Mouse (Mus musculus): ENCODE data around the gene Nfkb1.

The Nfkb1 gene

DNA sequence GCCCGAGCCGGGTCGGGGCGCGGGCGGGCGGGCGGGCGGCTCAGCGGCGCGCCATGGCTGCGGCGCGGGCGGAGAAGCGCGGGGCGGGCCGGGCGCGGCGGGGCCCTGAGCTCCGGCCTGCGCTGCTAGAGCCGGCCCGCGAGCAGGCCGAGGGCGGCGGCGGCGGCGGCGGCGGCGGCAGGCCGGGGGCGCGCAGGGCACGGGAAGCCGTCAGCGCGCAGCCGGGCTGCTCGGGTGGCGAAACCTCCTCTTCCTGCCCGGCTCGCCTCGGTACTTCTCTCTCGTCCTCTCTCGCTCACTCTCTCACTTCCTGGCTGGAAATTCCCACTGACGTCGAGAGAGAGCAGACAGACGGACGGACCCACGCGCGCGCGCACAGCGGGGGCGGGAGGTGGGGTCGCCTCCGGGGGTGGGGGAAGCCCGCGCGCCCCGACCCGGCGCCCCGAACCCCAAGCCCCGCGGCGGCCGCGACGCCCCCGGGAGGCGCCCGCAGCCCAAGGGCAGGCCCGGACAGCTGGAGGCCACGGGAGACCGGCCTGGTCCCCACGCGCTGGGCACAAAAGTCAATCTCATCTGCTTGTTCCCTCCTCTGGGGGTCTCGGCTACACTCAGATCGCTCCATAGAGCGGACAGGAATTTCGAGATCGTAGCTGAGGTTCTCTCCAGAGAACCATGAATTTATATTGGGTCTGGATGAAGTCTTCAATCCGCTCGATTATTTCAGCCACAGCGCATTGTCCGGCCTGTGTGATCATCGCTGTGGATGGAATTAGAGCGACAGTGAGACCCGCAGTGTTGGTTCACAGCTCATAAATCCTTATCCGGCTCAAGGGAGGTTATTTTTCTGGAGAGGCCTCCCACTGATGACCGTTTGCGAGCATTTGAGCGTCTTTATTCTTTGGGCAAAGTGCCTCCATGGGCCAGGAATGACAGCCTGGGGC is at the start of gene Nfkb1:
Nfkb1 (minus strand) TSS at position 357 of the 941 bp plus-strand sequence.
- DNase-seq: peak; percentile 99

DNA sequence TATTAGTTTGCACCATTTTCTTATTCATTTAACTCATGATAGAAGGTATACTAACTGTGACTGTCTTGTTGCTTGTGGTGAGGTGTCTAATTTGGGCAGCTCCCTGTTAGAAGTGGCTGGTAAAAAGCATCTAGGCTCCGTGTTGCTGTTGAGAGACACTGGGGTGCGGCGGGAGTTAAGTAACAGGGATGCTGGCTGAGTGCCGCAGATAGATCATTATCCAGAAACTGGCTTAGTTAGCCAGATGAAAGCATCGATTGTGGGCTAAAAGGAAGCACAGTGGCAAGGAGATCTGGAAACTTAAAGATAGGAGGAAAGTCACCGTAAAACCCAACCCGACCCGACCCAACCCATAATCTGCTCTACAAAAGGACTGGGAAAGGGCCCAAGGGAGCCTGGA is 49.4 kb upstream of the Nfkb1 start:
- DNase-seq: no peak

DNA sequence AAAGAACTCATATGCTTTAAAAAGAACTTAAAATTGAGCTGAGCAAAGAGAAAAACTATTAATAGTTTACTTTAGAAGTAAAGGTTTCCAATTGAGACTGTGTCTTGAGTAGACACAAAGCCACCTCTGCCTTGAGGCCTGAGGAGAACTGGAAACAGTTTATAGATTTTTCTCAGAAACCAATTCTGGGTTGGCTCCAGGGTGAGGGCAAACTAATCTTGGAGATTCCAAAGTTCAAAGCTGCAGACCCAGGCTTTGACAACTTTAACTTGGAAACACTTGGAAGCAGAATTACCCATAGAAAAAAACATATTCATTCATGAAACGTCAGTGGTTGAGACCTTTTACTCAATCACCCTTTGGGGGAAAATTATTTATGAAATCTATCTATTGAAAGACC is 43.4 kb upstream of the Nfkb1 start:
- no peak for DNase-seq

DNA sequence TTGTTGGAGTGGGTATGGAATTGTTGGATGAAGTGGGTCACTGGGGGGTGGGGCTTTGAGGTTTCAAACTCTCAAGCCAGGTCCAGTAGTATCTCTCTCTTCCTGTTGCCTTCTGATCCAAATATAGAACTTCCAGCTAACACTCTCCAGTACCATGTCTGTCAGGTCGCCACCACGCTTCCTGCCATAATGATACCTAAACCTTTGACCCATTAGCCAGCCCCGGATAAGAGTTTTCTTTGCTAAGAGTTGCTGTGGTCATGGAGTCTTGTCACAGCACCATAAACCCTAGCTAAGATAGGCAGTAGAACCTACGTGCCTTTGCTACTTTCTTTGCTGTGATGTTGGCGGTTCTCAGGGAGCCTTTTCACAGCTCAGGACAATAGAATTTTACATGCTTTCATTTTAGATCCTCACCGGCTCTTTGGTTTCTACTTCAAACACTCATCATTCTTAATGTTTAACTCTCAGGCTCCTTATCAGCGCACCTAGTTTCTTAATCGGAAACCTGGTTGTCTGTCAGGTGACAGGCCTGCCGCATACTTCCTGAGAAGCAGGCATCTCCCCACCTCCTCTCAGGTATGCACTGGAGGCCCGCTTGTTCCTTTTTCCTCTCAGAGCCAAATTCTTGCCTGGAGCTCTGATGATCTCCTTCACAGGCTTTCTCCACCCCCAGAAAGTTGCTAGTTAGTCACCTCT is 41.5 kb upstream of the Nfkb1 start:
- DNase-seq: no peak

DNA sequence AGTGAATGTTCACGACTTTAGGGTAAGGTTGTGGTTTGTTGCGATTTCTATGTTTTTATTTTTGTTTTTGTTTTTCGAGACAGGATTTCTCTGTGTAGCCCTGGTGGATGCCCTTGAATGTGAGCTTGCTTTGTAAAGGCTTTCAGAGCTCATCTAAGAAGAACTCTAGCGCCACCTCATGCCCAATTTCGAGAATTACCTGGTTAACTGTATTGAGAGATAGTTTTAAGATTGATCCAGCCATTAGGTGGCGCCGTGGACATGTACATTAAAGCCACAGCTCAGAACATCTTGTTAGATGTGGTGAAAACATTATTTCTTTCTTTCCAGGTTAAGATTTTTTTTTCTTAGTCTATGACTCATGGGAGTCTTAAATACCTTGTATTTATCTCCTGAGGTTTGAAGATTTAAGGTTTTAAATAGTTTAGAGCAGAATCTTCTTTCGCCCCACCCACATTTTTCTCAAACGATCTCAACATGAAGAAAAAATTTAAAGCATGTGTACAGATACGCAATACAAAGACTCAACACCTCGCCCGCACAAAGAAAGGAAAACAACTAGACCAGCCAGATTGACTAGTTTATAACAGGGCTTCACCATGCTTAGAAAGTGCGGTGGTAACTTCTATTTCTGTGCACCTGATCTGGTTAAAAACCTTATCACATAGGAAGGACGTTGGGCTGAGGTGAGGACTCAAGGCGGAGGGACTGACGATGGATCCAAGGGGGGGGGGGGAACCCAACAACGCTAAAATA is 40.1 kb upstream of the Nfkb1 start:
- peak; percentile 98 for DNase-seq

DNA sequence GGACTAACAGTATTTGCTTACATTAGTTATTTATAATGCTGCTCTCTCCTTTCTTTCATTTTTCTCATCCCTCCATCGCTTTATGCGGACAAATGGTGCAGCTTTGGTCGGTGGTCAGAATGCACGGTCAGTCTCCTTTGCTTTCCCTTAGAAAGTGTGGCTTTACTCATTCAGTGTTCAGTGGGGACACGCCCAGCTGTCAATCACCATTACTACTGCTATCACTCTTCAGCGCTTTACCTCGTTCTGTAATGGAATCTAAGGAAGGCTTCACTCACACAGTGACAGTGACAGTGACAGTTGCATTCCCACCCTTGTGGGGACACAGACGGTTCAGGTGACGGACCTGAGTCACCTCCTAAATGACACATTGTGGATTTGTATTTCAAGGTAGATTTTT is 39.4 kb upstream of the Nfkb1 start:
- no peak for DNase-seq

DNA sequence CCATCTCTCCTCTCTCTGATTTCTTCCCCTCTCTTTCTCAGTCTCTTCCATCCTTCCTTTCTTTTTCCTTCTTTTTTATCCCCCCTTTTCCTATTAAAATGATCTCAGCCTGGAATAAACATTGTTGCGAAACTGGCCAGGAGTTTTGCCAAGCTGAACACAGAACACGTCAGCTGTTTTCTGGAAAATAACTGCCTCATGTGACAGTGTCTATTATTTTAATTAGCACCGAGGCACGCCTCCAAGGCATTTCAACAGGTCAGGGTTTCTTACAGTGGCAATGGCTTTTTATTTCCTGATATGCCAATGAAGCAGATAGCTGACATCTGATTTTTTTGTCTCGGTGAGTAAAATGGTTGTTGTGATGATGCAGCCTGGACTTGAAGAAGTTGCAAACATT is 38.2 kb upstream of the Nfkb1 start:
- peak; percentile 96 for DNase-seq

DNA sequence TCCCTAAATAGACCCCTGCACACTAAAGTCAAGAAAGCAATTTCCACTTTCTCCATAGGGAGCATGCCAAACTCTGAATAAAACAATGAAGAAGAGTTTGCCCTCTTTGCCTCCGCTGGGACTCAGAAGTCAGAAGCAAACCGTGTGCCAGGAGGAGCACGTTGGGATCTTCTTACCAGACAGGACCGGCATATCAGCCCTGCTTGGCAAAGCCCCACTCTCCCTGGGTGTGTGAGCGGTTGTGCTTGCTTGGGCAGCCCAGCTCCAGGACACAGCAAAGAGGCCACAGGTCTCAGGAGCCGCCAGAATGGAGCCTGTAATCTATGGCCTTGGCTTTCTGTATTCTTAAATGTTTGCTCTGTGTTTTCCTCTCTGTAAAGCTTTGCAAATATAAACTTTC is 37.6 kb upstream of the Nfkb1 start:
- peak; percentile 90 for DNase-seq

DNA sequence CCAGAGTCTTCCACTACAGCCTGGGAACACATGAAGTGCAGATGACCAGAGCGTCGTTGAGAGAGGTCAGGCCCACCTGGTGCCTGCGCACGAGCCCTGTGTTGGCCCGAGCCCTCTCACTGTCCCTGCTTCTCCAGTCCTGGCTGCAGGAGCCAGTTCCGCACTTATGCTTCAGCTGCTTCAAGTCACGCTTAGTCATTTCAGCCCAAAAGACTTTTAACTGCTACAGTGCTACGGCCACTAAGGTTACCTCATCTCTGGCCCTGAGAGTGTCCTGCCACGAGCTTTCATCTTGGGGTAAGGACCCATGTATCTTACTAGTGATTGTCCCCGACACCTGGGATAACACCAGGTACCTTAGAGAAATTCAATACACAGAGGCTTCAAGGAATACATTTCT is 36.0 kb upstream of the Nfkb1 start:
- DNase-seq: no peak

DNA sequence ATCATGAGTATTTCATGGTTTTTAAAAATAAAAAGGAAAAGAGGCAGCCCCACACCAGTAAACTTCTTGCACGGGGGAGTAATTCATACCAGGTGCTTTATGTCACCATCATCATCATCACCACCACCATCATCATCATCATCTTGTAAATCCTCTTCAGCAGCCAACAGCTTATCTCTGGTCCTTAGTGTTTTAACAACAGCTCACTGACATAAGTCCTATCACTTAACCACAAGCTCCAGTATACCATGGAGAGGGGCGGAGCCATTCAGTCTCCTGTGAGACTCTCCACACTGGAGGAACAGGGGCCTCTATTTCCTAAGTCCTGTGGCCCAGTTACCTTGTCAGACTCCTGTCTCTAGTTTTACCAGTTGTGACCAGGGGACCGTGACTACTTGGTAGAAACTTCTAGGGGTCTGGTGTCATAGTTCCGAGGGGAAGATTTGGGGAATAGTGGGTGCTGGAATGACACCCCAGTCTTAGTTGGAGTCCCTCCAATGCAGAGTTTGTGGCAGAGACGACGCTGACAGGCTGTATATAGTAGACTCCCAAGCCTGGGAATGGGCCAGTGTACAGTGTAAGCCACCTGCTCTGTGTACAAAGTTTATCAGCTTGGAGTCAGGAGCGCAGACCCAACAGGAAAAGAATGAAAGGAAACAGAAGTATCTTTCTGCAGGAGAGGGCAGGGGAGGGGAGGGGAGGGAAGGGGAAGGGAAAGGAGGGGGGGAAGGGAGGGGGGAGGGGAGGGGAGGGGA is 35.4 kb upstream of the Nfkb1 start:
- no peak for DNase-seq

DNA sequence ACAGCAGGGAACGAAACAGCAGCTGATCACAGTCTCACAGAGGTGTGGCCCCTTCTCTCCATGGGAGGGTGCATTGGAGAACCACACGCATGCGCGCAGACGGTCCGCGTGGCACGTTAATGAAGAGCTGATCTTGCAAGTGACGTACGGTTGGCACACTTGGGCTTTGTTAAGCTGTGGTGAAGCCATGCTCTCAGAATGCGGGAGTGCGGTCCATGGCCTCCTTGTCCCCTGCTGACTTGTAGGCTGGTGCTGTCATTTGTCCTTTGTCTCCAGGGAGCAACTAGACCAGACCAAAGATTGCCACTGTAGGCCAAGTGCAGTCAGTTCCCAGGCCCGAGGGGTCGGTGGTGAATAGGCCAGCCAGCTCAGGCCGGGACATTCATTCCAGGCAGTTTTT is 34.7 kb upstream of the Nfkb1 start:
- no peak for DNase-seq

DNA sequence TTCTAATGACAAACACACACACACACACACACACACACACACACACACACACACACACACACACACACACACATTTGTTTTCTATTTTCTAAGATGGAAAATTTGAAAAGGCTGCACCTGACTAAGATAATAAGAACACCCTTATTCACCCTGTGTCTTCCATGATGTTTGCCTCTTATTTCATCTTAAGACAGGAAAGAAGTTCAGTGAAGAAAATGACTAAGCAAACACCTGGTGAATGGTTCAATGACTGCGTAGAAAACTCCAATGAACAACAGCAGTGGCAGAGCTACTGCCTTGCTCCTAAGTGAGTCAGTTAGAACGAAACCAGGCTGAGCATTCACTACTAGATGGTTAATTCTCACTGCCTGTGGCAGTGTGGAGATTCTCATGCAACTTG is 30.8 kb upstream of the Nfkb1 start:
- no peak for DNase-seq

DNA sequence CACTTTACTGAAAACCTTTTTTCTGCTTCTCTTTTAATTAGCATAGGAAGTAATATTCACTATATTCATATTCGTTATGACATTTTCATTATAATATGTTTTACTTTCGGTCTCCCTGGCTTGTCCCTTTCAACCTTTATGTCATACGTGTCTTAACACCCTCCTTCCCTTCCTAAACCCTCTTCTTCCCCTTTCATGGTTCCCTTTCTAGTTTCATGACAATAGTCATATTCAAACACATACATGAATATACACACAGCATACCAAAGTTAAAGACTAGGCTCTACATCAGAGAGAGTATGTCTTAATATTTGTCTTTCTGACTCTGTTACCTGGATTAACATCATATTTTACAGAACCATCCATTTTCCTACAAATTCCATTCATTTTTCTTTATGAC is 28.6 kb upstream of the Nfkb1 start:
- no peak for DNase-seq

DNA sequence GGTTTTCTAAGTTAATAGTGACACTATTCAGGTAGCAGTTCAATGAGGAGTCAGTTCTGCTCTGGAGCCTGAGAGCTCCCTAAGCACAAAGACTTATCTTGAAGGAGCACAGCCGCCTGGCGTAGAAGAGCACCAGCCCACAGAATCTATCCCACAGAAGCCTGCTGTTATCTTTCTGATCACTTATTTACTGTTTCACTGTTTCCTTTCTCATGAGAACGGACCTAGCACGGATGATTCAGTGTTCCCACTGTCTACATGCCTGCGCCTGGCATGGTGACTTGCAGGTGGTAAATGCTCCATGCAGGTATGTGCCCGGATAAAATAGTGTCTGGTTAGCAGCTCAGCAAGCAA is 27.8 kb upstream of the Nfkb1 start:
- no peak for DNase-seq

DNA sequence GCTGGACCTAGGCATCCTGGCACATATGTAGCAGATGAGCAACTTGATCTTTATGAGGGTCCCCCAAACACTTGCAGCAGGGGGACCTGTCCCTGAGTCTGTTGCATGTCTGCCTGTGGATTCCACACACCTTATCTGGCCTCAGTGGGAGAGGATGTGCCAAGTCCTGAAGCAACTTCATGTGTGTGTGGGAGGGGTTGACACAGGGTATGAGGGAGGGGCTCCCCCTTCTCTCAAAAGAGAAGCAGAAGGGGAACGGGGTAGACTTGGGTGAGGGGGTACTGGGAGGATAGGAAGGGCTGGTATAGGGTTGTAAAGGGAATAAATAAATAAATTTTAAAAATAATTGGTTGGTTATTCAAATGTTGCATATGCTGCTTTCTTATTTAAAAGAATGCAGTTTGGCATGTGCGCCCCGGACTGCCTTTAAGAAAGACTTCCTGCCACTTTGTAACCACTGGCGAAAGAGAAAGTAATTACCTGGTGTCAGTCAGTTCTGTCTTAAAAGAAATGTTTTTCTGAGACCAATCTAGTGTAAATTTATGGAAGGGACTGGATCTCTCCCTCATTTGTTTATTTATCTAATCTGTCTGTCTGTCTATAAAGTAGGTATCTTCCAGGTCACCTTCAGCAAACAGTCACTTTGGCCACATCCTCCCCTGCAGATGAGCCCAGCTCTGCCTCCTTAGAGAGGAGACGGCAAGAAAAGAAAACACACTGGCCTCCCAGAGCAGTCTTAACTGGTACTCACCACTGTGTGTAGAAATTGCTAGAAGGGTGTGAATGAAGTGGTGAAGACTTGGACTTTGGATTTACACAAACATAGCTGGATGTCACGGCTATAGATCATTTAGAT is 27.2 kb upstream of the Nfkb1 start:
- no peak for DNase-seq

DNA sequence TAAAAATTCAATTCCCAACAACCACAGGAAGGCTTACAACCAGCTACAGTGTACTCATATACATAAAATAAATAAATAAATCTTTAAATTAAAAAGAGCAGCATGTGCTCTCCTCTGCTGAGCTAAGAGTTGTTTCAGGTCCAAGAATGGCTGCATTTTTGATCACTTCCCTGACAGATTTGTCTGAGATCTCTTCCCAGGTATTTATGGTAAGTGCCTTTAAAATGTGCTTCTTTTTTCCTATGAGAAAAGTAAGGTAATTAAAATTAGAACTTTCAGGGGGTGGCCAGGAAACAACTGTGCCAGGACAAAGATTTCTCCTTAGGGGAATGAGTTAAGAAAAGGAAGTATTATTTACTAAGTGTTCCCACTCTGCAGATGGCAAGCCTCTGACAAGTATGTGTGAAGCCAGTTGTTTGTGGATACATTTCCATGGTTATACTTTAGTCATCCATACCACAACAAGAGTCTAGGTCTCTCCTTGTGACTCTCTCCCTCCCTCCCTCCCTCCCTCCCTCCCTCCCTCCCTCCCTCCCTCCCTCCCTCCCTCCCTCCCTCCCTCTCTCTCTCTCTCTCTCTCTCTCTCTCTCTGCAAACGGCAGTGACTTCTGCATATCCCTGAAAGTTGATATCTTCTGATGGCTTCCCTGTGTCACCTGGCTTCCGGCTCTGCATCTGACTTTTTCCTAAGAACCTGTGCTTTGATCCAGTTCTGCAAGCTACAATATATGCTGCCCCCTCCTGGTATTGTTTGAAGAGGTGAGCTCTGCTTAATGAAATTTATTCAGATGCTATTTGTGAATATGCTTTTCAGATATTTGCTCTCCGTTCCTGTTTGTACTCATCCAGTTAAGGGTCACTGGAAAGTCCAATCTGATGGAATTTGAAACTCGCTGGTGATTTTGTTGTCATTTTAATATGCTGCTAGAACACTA is 21.9 kb upstream of the Nfkb1 start:
- no peak for DNase-seq

DNA sequence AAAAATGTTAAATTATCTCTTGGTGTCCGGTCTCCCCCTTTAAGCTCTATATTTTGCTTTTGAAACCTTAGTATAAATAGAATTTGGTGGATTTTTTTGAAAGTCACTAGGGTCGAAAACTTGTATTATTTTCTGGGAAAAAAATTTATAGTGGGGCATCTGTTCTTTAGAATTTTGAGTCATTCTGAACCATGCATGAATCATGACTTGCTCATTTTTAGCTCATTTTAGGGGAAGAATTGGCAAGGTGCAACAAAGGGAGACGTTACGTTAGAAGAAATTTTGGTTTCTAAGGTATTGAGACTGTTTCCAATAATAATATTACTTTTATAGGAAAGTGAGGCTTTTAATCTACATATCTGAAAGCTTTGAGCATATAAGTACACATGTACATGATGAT is 20.3 kb upstream of the Nfkb1 start:
- no peak for DNase-seq

DNA sequence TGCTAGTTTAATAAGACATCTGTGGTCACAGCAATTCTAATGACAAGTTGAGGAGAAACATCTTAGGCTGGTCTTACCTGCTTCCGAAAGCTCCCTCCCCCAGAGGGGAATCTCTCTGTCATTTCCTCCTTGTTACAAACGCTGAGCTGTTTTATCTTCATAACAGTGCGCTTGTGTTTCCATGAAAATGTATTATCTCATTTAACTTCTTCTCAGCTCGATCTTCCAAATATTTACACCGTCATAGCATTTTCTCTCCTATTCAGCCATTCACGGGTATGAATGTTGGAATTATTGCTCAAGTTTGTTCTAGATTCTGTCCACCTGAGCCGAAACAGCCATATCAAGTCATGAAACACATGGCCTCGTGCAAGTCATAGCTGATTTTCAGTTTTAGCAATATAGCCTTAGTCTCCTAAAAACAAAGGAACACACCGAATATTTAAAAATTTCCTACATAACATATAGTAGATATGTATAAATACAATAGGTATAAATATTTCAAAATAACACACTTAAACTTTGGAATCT is 19.8 kb upstream of the Nfkb1 start:
- DNase-seq: no peak

DNA sequence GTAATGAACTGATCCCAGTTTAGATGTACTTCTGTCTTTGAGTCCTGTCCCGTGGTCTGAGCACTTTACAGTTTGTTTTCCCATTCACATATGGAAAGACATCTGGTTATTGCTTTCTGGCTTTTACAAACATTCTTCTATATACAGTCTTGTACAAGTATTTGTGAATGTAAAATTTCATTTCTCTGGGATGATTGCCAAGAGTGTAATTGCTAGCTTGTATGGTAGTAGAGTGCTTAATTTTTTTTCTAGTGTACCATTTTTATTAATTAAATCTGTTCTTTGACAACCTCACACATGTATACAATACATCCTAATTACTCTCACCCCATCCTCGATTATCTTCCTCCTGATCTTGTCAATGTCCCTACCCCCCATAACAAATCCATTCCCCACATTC is 12.0 kb upstream of the Nfkb1 start:
- no peak for DNase-seq

DNA sequence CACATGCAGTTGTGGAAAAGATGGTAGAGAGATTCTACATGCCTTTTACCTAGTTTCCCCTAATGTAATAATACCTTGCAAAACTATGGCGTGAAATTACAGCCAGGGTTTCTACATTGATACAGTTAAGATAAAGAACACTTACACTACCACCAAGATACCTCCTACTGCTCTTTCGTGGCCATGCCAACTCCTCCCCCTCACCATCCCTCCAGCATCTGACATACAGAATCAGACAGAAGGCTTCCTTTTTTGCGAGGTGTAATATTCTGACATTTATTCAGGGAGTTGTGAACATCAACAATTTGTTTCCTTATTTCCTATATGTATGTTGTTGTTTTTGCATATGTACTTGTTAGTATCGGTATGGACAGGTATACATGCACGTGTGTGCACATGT is 11.3 kb upstream of the Nfkb1 start:
- no peak for DNase-seq
